ENCODE assay signal across 13 mouse cellular contexts in genomic region chr12:5210786-5211185, GRCm38 (mm10).
A peak's percentile ranks its signal among the peaks of the same experiment; 100 is the strongest.
DNase-seq lines count a peak whose midpoint lies in the region; ATAC-seq lines count a peak whose summit lies in the region.
"Had no signal": no experiment of that assay in that cellular context is flagged by ENCODE, and none has a peak within 500 bp of the region (broad histone marks: within the 10 kb centered on the region; RNA-seq: fewer than 3 reads in every experiment).

No protein-coding gene starts in this region.

- DNase-seq in frontal cortex, postnatal 10 days (ENCODE audit: low spot score in 2 of 2) = peak; percentile 63 to 65
- peak; percentile 73 to 83 for DNase-seq in left cerebral cortex, adult 9 months (ENCODE audit: low spot score in 2 of 2)
- peak; percentile 79 to 87 for DNase-seq in right cerebral cortex, postnatal 10 days (ENCODE audit: low spot score in 2 of 2)
- DNase-seq in adrenal gland, adult 8-10 months = no peak
- DNase-seq: gastrocnemius, postnatal 10 days; kidney, adult 2 months; lung, adult 2 months had no signal

- peaks cover 69% of the 10 kb centered on the region for H3K4me1 ChIP-seq in forebrain, embryonic 15.5 days
- peaks cover 61% of the 10 kb centered on the region for H3K4me1 ChIP-seq in forebrain, embryonic 12.5 days
- peaks cover 13% of the 10 kb centered on the region for H3K4me1 ChIP-seq in heart, embryonic 12.5 days (replicated peaks)

- H3K9me3 ChIP-seq in forebrain, embryonic 15.5 days = no peaks in the 10 kb centered on the region
- no peaks in the 10 kb centered on the region for H3K9me3 ChIP-seq in forebrain, embryonic 12.5 days
- no peaks in the 10 kb centered on the region for H3K9me3 ChIP-seq in heart, embryonic 12.5 days (replicated peaks)
- H3K9me3 ChIP-seq: embryonic facial prominence, embryonic 12.5 days; limb, embryonic 12.5 days had no signal

- no peaks in the 10 kb centered on the region for H3K27me3 ChIP-seq in forebrain, embryonic 15.5 days
- H3K27me3 ChIP-seq in forebrain, embryonic 12.5 days = peaks cover 30% of the 10 kb centered on the region; the same call in 1 of the 2 replicates
- H3K27me3 ChIP-seq in heart, embryonic 12.5 days (replicated peaks) = no peaks in the 10 kb centered on the region
- H3K27me3 ChIP-seq: embryonic facial prominence, embryonic 12.5 days; limb, embryonic 12.5 days had no signal

- 42% methylated on average over 9 of the region's 9 CpGs for WGBS in forebrain, embryonic 15.5 days
- WGBS in forebrain, embryonic 12.5 days = 53% methylated on average over 9 of the region's 9 CpGs
- 62% methylated on average over 9 of the region's 9 CpGs for WGBS in heart, embryonic 12.5 days

- H3K4me3 ChIP-seq in forebrain, embryonic 15.5 days = no peak overlapping the region
- no peak overlapping the region for H3K4me3 ChIP-seq in forebrain, embryonic 12.5 days (replicated peaks)
- no peak overlapping the region for H3K4me3 ChIP-seq in heart, embryonic 12.5 days
- H3K4me3 ChIP-seq: embryonic facial prominence, embryonic 12.5 days; limb, embryonic 12.5 days had no signal

- no peak overlapping the region for H3K9ac ChIP-seq in forebrain, embryonic 15.5 days (replicated peaks)
- no peak overlapping the region for H3K9ac ChIP-seq in forebrain, embryonic 12.5 days
- no peak overlapping the region for H3K9ac ChIP-seq in heart, embryonic 12.5 days
- H3K9ac ChIP-seq: embryonic facial prominence, embryonic 12.5 days; limb, embryonic 12.5 days had no signal

- ATAC-seq in forebrain, embryonic 15.5 days (replicated peaks) = 0 out of 2 replicates have a peak, but pooled peaks have one; percentile 18
- no peak for ATAC-seq in forebrain, embryonic 12.5 days (ENCODE audit: low FRiP score)
- no peak for ATAC-seq in heart, embryonic 12.5 days (ENCODE audit: insufficient number of reproducible peaks, low FRiP score)
- no peak for ATAC-seq in erythroid progenitor cell, adult 5-6 weeks (replicated peaks; ENCODE audit: low FRiP score, poor library complexity, severe bottlenecking)

- no peaks in the 10 kb centered on the region for H3K36me3 ChIP-seq in forebrain, embryonic 15.5 days
- H3K36me3 ChIP-seq in forebrain, embryonic 12.5 days (replicated peaks) = no peaks in the 10 kb centered on the region
- no peaks in the 10 kb centered on the region for H3K36me3 ChIP-seq in heart, embryonic 12.5 days
- H3K36me3 ChIP-seq: embryonic facial prominence, embryonic 12.5 days had no signal

- H3K4me2 ChIP-seq in forebrain, embryonic 15.5 days (replicated peaks) = no peak overlapping the region
- H3K4me2 ChIP-seq in forebrain, embryonic 12.5 days = no peak overlapping the region
- no peak overlapping the region for H3K4me2 ChIP-seq in heart, embryonic 12.5 days
- H3K4me2 ChIP-seq: embryonic facial prominence, embryonic 12.5 days; limb, embryonic 12.5 days had no signal

- 0 out of 2 replicates have a peak overlapping the region, but pooled peaks have one; percentile 7 for H3K27ac ChIP-seq in forebrain, embryonic 15.5 days (replicated peaks)
- H3K27ac ChIP-seq in forebrain, embryonic 12.5 days = no peak overlapping the region
- H3K27ac ChIP-seq in heart, embryonic 12.5 days (ENCODE audit: poor library complexity, severe bottlenecking) = no peak overlapping the region
- H3K27ac ChIP-seq: embryonic facial prominence, embryonic 12.5 days; limb, embryonic 12.5 days had no signal
